Mouse (Mus musculus) embryo, embryonic 9.5 days (tissue): ENCODE data around the gene Cntn4.

Experiments
- DNase-seq: peaks from one replicate; pipeline ENCODE4 v3.0.0-alpha.2; 2017; ENCODE audit errors: extremely low spot score

Gene Cntn4

DNA sequence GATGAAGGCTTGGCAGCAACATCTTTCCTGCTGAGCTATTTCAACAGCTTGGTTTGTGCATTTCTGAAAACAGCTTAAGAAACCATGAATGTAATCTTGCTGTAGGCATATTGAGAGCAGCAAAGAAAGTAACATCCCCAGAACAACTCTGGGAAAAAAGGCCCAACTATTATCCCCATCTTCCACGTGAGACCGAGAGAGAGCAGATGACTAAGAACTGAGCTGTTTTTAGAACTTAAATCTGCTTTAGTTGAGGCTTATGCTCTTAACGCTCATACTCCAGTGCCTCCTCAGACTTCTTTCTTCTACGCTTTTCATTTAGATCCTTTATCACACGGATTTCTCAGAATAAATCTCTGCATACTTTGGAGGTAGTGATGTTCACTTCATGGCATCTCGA, 784.9 kb downstream of the Cntn4 start:
- DNase-seq: no peak

- DNase-seq: no peak
Measured at GRCm38 (mm10) chr6:106463857-106464256, 786.4 kb downstream of the Cntn4 start.

GRCm38 (mm10) chr6:106465766-106466165, 788.3 kb downstream of the Cntn4 start:
- no peak for DNase-seq

GRCm38 (mm10) chr6:106466267-106467029, 789.0 kb downstream of the Cntn4 start:
- no peak for DNase-seq

DNA sequence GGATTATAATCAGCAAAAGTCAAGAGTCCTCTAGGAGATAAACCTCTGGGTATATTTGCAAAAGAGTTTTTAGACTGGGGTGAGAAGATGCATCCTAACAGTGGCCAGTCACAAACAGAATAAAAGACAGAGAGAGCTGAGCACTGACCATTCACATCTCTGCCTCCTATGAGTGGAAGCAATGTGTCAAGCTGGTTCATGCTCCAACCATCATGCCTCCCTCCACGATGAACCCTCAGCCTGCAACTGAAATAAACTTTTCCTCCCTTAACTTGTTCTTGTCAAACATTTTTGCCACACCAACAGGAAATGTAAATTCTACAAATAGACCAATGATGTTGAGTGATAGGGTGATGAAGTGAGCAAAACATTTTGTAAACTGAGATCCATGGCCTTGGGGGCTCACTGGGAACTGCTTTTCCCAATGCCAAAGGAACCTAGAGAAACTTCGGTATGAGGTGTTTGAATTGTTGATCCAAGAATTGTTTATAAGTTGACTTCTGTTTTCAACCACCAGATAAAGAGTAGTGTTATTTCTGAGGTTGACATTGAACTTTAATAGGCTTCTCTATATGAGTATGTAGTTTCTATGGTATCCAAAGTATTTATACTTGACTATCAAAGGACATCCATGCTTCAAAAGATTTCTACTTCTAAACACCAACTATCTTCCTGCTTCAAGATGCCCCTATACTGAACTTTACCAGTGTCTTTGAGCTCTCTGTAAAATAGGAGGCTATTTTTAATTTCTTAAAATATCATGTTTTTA, 794.6 kb downstream of the Cntn4 start:
- DNase-seq: no peak

- DNase-seq: no peak
Measured at GRCm38 (mm10) chr6:106473871-106474270, 796.4 kb downstream of the Cntn4 start.

DNA sequence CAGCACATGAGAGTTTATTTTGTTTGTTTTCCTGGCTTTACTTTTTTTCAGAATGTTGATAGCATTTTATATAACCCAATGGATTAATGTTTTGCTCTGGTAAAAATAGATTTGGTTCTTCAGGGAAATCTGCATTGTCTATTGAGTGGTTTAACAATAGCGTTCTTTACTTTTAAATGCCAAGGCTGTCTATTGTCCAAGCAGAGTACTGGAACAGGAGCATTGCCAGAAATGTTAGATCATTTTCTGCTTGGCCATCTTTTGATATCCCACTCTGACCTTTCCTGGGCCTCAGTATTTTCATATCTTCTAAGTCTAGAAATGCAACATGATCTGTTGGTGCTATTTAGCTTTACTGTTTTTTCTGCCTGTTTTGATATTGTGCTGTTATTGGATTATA, 804.1 kb downstream of the Cntn4 start:
- no peak for DNase-seq

DNA sequence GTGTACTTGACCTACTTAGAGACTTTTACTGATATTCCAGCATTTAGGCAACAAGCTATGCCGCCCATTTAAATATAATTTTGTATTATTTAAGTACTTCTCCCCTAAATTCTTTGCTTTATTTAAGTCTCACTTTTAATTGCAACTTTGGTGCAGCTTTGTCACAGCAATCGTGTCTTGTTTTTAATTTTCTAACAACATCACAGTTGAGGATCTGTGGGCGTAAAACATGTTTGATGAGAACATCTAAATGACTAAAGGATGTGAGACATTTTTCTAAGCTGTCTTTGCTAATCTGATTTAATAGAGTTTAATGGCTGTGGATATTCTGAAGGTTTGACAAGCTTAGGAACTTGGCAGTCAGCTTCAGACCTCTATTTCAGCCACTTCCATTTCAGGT, 818.8 kb downstream of the Cntn4 start:
- DNase-seq: no peak

DNA sequence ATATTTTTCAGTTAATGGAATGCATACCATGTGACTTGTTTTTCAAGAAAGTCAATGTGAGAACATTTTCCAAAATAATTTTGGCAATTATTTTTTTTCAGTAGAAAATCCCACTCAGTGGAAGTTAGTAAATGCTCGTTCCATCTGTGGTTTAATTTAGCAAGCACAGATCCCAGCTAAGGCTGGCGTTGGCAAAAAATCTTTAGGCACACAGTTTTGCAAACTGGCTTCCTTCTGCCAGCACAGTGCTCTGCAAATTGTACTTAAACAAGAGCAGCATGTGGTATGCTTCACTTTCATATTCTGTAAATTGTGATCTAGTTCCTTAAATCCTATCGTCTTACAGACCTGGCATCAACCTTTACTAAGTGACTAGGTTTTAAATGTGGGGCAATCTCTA, 821.7 kb downstream of the Cntn4 start:
- no peak for DNase-seq

- no peak for DNase-seq
Measured at GRCm38 (mm10) chr6:106503961-106504360, 826.5 kb downstream of the Cntn4 start.

GRCm38 (mm10) chr6:106520367-106520766, 842.9 kb downstream of the Cntn4 start:
- no peak for DNase-seq

DNA sequence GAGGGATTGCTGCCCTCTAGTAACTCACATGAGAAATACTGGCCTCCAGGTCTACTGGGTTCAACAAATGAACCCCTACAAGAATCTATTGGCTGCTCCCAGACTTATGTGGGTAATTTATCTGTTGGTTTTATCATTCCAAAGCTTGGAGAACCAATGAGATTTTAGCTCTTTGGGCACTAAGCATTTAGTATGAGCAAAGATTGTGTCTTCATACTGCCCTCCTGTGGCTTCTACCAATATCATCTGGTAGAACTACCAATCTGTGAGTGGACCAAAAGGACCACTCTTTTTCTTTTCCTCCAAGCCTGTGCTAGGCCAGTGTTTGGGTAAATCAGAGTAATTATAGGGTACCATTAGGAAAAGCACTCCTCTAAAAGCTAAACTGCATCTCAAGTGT, 866.0 kb downstream of the Cntn4 start:
- no peak for DNase-seq

GRCm38 (mm10) chr6:106561649-106562048, 884.2 kb downstream of the Cntn4 start:
- DNase-seq: no peak

DNA sequence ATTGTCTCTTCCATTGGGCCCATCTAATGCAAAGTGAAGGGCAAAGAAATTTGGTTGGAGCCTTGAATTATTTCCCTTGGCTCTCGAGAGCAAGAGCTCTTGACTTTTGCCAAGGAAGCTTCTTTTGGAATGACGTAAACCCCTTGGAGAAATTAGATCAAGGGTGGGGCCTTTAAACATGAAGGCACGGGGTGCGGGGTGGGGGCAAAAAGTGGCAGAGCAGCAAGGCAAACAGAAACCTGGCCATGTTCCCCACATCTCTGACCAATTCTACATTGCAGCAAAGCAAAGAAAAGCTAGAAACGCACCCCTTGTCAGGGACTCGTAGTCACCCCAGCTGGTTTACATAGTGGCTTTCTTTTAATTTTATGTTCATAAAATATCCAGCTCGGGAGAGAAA, 887.9 kb downstream of the Cntn4 start:
- no peak for DNase-seq

DNA sequence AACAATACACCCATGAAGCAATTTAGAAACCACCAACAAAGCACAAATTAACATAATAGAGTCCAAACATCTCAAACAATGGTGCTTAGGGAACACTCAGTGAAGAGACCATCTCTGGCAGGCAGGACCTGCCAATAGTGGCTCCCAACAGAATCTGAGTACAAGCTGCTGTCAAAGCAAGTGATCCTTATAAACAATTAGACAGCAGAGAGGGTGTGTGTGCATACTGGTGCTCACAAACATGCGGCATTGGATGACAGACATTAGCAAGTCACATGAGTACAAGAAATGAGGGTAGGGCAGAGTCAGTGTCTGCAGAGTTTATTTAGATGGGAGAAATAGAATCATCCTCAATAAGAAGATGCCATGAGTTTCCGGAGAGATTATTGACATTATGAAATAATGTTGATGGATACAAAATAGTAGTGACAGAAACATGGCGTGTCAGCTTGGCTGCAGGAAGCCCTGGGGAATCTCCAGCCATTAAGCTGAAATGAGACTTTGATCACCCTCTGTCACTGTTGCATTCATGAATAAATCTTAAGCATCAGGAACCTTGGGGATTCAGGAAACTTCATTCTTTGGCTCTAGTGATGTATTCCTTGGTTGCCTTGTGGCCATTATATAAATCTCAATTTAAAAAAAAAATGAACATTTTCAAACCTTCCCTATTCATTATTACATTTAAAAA, 888.5 kb downstream of the Cntn4 start:
- DNase-seq: no peak

DNA sequence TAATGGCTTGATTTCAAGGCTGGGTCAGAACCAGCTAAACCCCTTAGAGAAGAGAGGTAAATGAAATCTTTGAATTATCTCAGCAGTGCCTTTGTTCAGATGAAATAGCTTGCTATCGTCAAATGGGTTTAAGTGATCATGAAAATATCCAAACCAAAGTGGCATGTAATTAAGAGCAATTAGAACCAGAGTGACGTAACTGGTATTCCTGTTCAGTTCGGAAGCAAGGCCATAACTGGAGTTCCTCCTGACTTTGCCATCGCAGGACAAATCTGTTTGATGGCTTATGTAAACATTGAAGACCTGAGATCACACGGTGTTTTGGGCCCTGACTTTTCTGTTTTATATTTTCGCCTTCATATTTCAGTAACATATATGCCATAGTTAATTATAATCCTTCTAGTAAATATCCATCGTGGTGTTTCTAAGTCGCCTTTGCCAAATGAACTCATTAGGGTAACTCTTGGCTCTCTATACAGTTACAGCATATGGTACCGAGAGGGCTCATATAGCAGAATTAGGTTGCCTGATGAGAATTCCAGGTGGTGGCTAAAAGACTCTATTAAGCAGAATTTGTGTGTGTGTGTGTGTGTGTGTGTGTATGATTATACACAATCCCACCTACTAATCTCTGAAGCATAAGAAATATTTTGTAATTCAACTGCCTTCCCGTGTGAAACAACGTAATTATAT, 889.6 kb downstream of the Cntn4 start:
- DNase-seq: no peak

DNA sequence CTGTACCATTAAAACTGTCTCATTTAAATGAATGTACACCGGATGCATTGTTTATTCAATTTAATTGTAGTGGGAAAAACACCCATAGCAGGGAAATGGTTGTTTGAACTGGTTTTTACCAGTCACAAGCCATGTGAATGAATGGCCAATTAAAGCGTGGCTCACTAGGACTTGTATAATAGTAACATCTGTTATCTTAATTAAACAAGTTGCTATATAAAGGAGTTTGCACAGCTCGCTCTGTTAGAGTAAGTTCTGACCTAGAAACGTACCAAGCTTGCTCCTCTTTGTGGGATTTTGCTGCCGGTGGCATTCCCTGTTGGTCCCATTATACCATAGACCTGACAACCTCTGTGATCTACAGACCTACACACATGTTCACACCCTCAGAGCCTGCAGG, 902.7 kb downstream of the Cntn4 start:
- DNase-seq: no peak

GRCm38 (mm10) chr6:106593756-106594155, 916.3 kb downstream of the Cntn4 start:
- DNase-seq: peak; percentile 17

DNA sequence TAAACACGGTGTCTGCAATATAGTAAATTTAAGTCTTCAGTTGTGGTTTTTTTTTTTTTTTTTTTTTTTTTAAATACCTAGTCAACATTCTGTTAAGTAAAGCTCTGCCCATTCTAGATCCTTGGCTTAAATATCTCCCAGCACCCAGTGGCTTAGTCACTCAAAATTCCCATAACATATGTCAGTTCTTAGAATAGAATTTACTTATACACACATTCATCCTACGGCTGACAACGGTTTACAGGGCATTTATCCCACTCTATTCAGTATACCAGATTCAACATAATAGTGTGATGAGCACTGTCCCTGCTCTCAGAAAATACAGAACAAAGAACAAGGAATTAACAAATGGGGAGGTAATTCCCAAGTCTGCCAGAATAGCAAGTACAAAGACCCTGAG, 939.6 kb downstream of the Cntn4 start:
- DNase-seq: no peak

- DNase-seq: no peak
Measured at GRCm38 (mm10) chr6:106621188-106621749, 943.8 kb downstream of the Cntn4 start.

DNA sequence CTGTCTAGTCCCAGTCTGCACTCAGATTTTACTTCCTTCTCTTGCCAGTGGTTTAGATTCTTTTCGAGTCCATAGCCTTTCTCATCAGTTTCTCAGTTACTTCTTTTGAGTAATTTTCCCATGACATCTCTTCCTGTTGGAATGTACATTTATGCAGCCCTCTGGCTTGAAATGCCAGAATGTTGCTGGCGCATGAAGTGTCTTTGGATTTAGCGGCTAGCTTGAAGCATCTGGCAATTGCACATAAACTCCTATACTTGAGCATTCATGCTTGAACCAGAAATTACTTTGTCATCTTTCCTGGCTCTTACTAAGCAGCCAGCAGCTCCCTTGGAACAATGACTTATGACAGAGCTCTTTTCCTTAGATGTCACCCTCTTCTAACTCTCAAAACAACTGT, 965.6 kb downstream of the Cntn4 start:
- no peak for DNase-seq
